Mouse (Mus musculus) lung, embryonic 14.5 days (tissue): ENCODE data around the gene Plcl1. TPM values are rescaled to one million over a fixed set of nuclear protein-coding genes. Genes with fewer than 3 reads are reported as not detected.

Experiments used
- ATAC-seq: fragments of 200-750 bp; cut with Nextera tagmentation; 2 replicates; pipeline ENCODE4 v1.8.0; 2017; ENCODE audit warnings: mild to moderate bottlenecking, moderate TSS enrichment, moderate library complexity; ENCODE audit not compliant: insufficient read depth
- DNase-seq: peaks from one replicate; pipeline ENCODE4 v3.0.0-alpha.2; 2015
- H3K27ac ChIP-seq: fragments of 300-500 bp; sonication (generic); 2 replicates; pipeline ENCODE4 v1.5.1; 2014; ENCODE audit warnings: low read depth, mild to moderate bottlenecking, moderate library complexity
- H3K27me3 ChIP-seq: fragments of 300-500 bp; sonication (generic); 2 replicates; pipeline ENCODE4 v1.6.1; 2014; ENCODE audit warnings: low read length, control low read depth; ENCODE audit not compliant: insufficient read depth
- H3K36me3 ChIP-seq: fragments of 300-500 bp; sonication (generic); 2 replicates; pipeline ENCODE4 v1.6.1; 2014; ENCODE audit warnings: control low read depth; ENCODE audit not compliant: insufficient read depth
- H3K4me1 ChIP-seq: fragments of 300-500 bp; sonication (generic); 2 replicates; pipeline ENCODE4 v1.6.1; 2014; ENCODE audit warnings: antibody characterized with exemption, control low read depth; ENCODE audit not compliant: insufficient read depth
- H3K4me2 ChIP-seq: fragments of 300-500 bp; sonication (generic); 2 replicates; pipeline ENCODE4 v1.6.1; 2014; ENCODE audit warnings: mild to moderate bottlenecking
- H3K4me3 ChIP-seq: fragments of 300-500 bp; sonication (generic); 2 replicates; pipeline ENCODE4 v1.5.1; 2014; ENCODE audit warnings: low read depth, low read length
- H3K9ac ChIP-seq: fragments of 300-500 bp; sonication (generic); 2 replicates; pipeline ENCODE4 v1.6.1; 2014
- H3K9me3 ChIP-seq: fragments of 300-500 bp; sonication (generic); 2 replicates; pipeline ENCODE4 v1.6.1; 2016; ENCODE audit warnings: low read depth, low read length, control low read depth
- CTCF ChIP-seq: IDR thresholded peaks from 2 replicates; pipeline ENCODE4 v1.5.1; 2016; ENCODE audit warnings: antibody characterized with exemption, low read depth
- WGBS: fragments of 180-500 bp; shearing (Covaris S2); extraction: QIAGEN DNeasy Blood & Tissue Kit; methylation state at CpG from one replicate; pipeline ENCODE4 v1.1.7; 2014; 5-methylcytosine and 5-hydroxymethylcytosine counted together
- polyA plus RNA-seq: library from polyadenylated mRNA; unstranded; fragments of >200 nt; fragmentation: Nextera tagmentation; extraction: Ambion mirVana; gene quantifications from 2 replicates; pipeline ENCODE4 v1.2.1, GENCODE M21; 2014

Gene Plcl1
- polyA plus RNA-seq, 1 experiment from 2014 or later = 1.9 TPM

DNA sequence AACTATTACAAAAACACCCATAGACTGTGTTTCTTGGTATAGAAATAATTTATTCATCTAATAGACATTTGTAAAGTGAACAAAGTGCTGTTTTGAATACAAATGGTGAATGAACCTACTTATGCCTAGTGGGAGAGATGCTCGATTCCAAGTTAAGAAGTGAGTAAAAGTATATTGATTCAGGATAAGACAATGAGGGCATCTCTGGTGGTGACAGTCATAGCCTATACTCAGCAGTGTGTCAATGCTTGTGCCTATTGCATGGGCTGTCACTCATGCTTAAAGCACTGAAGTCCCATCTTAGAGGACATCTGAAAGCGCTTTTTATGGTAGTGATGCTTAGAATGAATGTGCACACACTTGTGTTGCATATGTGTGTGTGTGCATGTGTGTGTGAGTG lies 226.3 kb downstream of the Plcl1 start:
- ATAC-seq = no peak
- WGBS = 81% methylated on average over 2 of the region's 2 CpGs
- no peak for DNase-seq
- H3K9me3 ChIP-seq = no peaks in the 10 kb centered on the region
- H3K4me1 ChIP-seq = no peaks in the 10 kb centered on the region
- H3K4me3 ChIP-seq = no peak overlapping the region
- no peaks in the 10 kb centered on the region for H3K36me3 ChIP-seq
- TF ChIP-seq CTCF = no peak
- H3K27ac ChIP-seq = no peak overlapping the region
- H3K4me2 ChIP-seq = no peak overlapping the region
- no peaks in the 10 kb centered on the region for H3K27me3 ChIP-seq
- H3K9ac ChIP-seq = no peak overlapping the region

- Histone ChIP-seq H3K9me3 (no peaks in the 10 kb centered on the region), H3K36me3 (no peaks in the 10 kb centered on the region), H3K4me1 (no peaks in the 10 kb centered on the region), H3K27me3 (no peaks in the 10 kb centered on the region), H3K27ac (no peak overlapping the region), H3K4me2 (no peak overlapping the region), H3K9ac (no peak overlapping the region), H3K4me3 (no peak overlapping the region)
- ATAC-seq = no peak
- peak; percentile 55 for DNase-seq
- TF ChIP-seq CTCF = no peak
- 68% methylated on average over 4 of the region's 4 CpGs for WGBS
These were observed 227.6 kb downstream of the Plcl1 start for GRCm38 (mm10) chr1:55633326-55633725.

GRCm38 (mm10) chr1:55659518-55660210 lies 253.9 kb downstream of the Plcl1 start:
- Histone ChIP-seq H3K9me3 (no peaks in the 10 kb centered on the region), H3K36me3 (no peaks in the 10 kb centered on the region), H3K27me3 (no peaks in the 10 kb centered on the region), H3K4me2 (no peak overlapping the region), H3K4me3 (no peak overlapping the region), H3K4me1 (no peaks in the 10 kb centered on the region), H3K9ac (no peak overlapping the region), H3K27ac (no peak overlapping the region)
- no peak for ATAC-seq
- TF ChIP-seq CTCF = no peak
- WGBS = 71% methylated on average over 8 of the region's 8 CpGs
- DNase-seq = no peak

- DNase-seq (no peak), ATAC-seq (no peak)
- H3K27me3 ChIP-seq = no peaks in the 10 kb centered on the region
- H3K4me2 ChIP-seq = no peak overlapping the region
- H3K9me3 ChIP-seq = no peaks in the 10 kb centered on the region
- no peak for TF ChIP-seq CTCF
- no peak overlapping the region for H3K4me3 ChIP-seq
- 78% methylated on average over 2 of the region's 2 CpGs for WGBS
- H3K36me3 ChIP-seq = no peaks in the 10 kb centered on the region
- H3K9ac ChIP-seq = no peak overlapping the region
- no peak overlapping the region for H3K27ac ChIP-seq
- H3K4me1 ChIP-seq = no peaks in the 10 kb centered on the region
These were observed 255.7 kb downstream of the Plcl1 start for GRCm38 (mm10) chr1:55661381-55661780.

GRCm38 (mm10) chr1:55665137-55665827 lies 259.6 kb downstream of the Plcl1 start:
- no peak overlapping the region for H3K27ac ChIP-seq
- peak; percentile 16 for DNase-seq
- no peak overlapping the region for H3K9ac ChIP-seq
- H3K9me3 ChIP-seq = no peaks in the 10 kb centered on the region
- H3K4me3 ChIP-seq = no peak overlapping the region
- H3K27me3 ChIP-seq = no peaks in the 10 kb centered on the region
- WGBS = 40% methylated on average over 10 of the region's 10 CpGs
- no peaks in the 10 kb centered on the region for H3K36me3 ChIP-seq
- no peak overlapping the region for H3K4me2 ChIP-seq
- TF ChIP-seq CTCF = no peak
- no peak for ATAC-seq
- H3K4me1 ChIP-seq = no peaks in the 10 kb centered on the region

DNA sequence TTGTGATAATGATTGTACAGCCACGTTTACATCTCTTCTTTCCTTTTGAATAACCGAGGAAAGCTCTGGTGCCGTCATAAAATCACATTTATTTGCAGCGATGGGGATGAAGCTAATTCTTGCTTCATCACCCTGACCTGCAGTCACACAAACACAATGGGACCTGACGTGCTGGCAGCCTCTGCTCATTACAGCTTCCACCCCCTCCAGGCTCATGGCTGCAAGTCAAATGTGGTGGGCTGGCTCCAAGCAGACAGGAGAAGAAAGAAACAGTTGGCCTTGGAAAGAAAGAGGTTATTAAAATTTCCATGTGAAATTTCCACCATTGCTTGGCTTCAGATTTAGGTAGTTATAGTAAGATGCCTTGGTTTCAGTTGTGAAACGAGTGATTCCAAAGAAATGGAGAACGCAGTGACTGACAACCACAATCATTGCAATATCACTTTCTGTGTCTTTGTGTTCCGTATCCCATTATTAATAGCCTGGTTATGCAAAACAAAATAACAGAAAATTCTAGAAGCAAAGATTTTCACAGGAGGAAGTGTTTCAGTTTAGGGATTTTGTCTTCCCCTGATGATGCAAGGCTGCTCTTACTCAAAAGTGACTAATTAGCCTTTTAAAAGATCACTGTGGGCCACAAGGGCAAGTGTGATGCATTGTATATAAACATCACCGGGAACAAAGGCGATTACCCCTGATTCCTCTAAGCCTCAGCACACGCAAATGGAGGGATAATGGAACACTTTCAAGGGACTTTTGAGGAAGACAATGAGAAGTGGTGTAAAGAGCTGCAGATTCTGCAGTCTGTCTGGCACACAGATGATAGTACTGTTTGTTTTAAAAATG lies 260.3 kb downstream of the Plcl1 start:
- Histone ChIP-seq H3K36me3 (no peaks in the 10 kb centered on the region), H3K4me3 (no peak overlapping the region), H3K4me2 (no peak overlapping the region), H3K9me3 (no peaks in the 10 kb centered on the region), H3K9ac (no peak overlapping the region), H3K27ac (no peak overlapping the region), H3K4me1 (no peaks in the 10 kb centered on the region), H3K27me3 (no peaks in the 10 kb centered on the region)
- WGBS = 39% methylated on average over 11 of the region's 11 CpGs
- DNase-seq (no peak), ATAC-seq (no peak)
- TF ChIP-seq CTCF = no peak

GRCm38 (mm10) chr1:55666798-55667197 lies 261.1 kb downstream of the Plcl1 start:
- 61% methylated on average over 5 of the region's 5 CpGs for WGBS
- no peak for ATAC-seq

More at GRCm38 (mm10) chr1:55666798-55667197, 261.1 kb downstream of the Plcl1 start:
- Histone ChIP-seq H3K9ac (no peak overlapping the region), H3K36me3 (no peaks in the 10 kb centered on the region), H3K27ac (no peak overlapping the region), H3K9me3 (no peaks in the 10 kb centered on the region), H3K4me2 (no peak overlapping the region), H3K4me3 (no peak overlapping the region), H3K27me3 (no peaks in the 10 kb centered on the region), H3K4me1 (no peaks in the 10 kb centered on the region)
- no peak for DNase-seq
- TF ChIP-seq CTCF = no peak
